Mouse (Mus musculus): ENCODE measurements around the gene Fam169b. TPM values are rescaled to one million over a fixed set of nuclear protein-coding genes. Genes with fewer than 3 reads are reported as not detected.

The Fam169b gene
- polyA plus RNA-seq, 1 experiment from 2014 or later = 0.26 TPM

- Histone ChIP-seq H3K4me3 (ENCODE audit: low read depth, low read length) (no peak overlapping the region), H3K4me2 (no peak overlapping the region), H3K4me1 (replicated peaks; ENCODE audit: control insufficient read depth, insufficient read depth, low read length) (no peaks in the 10 kb centered on the region), H3K9ac (ENCODE audit: low read depth, low read length) (no peak overlapping the region), H3K36me3 (ENCODE audit: control insufficient read depth, insufficient read depth, low read length) (peaks cover 2% of the 10 kb centered on the region; the same call in 1 of the 2 replicates), H3K27ac (ENCODE audit: low read depth, low read length) (no peak overlapping the region; the same call in 1 of the 2 replicates), H3K9me3 (ENCODE audit: control insufficient read depth, low read length) (no peaks in the 10 kb centered on the region), H3K27me3 (replicated peaks; ENCODE audit: control insufficient read depth, insufficient read depth, low read length) (no peaks in the 10 kb centered on the region)
- WGBS = 32% methylated on average over 13 of the region's 13 CpGs
- DNase-seq (ENCODE audit: low spot score) = no peak
- no peak for ATAC-seq (replicated peaks; ENCODE audit: low FRiP score)
Observed at GRCm38 (mm10) chr7:68233619-68234223, 39.9 kb upstream of the Fam169b start.

- DNase-seq (ENCODE audit: low spot score) (no peak), ATAC-seq (replicated peaks; ENCODE audit: low FRiP score) (no peak)
- Histone ChIP-seq H3K27ac (ENCODE audit: low read depth, low read length) (no peak overlapping the region), H3K9me3 (ENCODE audit: control insufficient read depth, low read length) (no peaks in the 10 kb centered on the region), H3K27me3 (replicated peaks; ENCODE audit: control insufficient read depth, insufficient read depth, low read length) (no peaks in the 10 kb centered on the region), H3K36me3 (ENCODE audit: control insufficient read depth, insufficient read depth, low read length) (no peaks in the 10 kb centered on the region), H3K4me3 (ENCODE audit: low read depth, low read length) (no peak overlapping the region), H3K9ac (ENCODE audit: low read depth, low read length) (no peak overlapping the region), H3K4me1 (replicated peaks; ENCODE audit: control insufficient read depth, insufficient read depth, low read length) (no peaks in the 10 kb centered on the region), H3K4me2 (no peak overlapping the region)
- WGBS = 88% methylated on average over 8 of the region's 8 CpGs
Observed at GRCm38 (mm10) chr7:68236817-68237216, 36.8 kb upstream of the Fam169b start.

DNA sequence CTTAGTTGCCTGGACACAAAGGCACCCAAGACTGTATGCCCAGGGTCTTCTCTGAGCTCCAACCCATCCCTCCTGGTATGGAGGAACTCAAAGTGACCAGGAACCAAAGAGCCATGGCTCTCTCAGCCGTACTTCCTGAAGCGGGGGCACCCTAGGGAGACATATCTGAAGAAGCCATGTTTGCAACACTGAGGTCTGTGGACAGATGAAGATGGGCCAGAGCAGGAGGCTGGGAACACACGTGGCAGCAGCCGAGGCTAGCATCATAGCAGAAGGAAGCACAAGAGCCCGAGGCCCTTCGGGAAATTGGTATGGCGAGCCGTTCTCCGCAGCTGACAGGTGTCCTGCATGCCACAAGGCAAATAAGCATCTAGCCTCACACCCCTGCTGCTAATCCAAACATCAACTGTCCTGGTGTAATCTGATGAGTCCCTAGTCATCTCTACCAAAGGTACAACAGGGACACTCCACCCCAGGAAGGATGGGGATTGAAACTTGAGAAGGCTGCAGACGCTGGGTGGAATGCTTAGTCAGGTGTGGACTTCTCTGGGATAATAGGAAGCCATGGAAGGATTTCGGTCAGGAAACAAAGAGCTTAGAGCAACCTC, 34.3 kb upstream of the Fam169b start:
- Histone ChIP-seq H3K4me2 (no peak overlapping the region), H3K4me1 (replicated peaks; ENCODE audit: control insufficient read depth, insufficient read depth, low read length) (no peaks in the 10 kb centered on the region), H3K4me3 (ENCODE audit: low read depth, low read length) (no peak overlapping the region), H3K36me3 (ENCODE audit: control insufficient read depth, insufficient read depth, low read length) (no peaks in the 10 kb centered on the region), H3K9me3 (ENCODE audit: control insufficient read depth, low read length) (no peaks in the 10 kb centered on the region), H3K9ac (ENCODE audit: low read depth, low read length) (no peak overlapping the region), H3K27ac (ENCODE audit: low read depth, low read length) (no peak overlapping the region), H3K27me3 (replicated peaks; ENCODE audit: control insufficient read depth, insufficient read depth, low read length) (no peaks in the 10 kb centered on the region)
- no peak for ATAC-seq (replicated peaks; ENCODE audit: low FRiP score)
- 54% methylated on average over 11 of the region's 11 CpGs for WGBS
- no peak for DNase-seq (ENCODE audit: low spot score)

GRCm38 (mm10) chr7:68241205-68241604, 32.4 kb upstream of the Fam169b start:
- Histone ChIP-seq H3K9me3 (ENCODE audit: control insufficient read depth, low read length) (no peaks in the 10 kb centered on the region), H3K9ac (ENCODE audit: low read depth, low read length) (no peak overlapping the region), H3K36me3 (ENCODE audit: control insufficient read depth, insufficient read depth, low read length) (no peaks in the 10 kb centered on the region), H3K4me3 (ENCODE audit: low read depth, low read length) (no peak overlapping the region), H3K4me2 (no peak overlapping the region), H3K27me3 (replicated peaks; ENCODE audit: control insufficient read depth, insufficient read depth, low read length) (no peaks in the 10 kb centered on the region), H3K27ac (ENCODE audit: low read depth, low read length) (no peak overlapping the region), H3K4me1 (replicated peaks; ENCODE audit: control insufficient read depth, insufficient read depth, low read length) (no peaks in the 10 kb centered on the region)
- no peak for DNase-seq (ENCODE audit: low spot score)
- 84% methylated on average over 9 of the region's 9 CpGs for WGBS
- no peak for ATAC-seq (replicated peaks; ENCODE audit: low FRiP score)

- no peak overlapping the region for H3K27ac ChIP-seq (ENCODE audit: low read depth, low read length)
- H3K9ac ChIP-seq (ENCODE audit: low read depth, low read length) = no peak overlapping the region
- ATAC-seq (replicated peaks; ENCODE audit: low FRiP score) = no peak
- H3K27me3 ChIP-seq (replicated peaks; ENCODE audit: control insufficient read depth, insufficient read depth, low read length) = no peaks in the 10 kb centered on the region
- no peaks in the 10 kb centered on the region for H3K4me1 ChIP-seq (replicated peaks; ENCODE audit: control insufficient read depth, insufficient read depth, low read length)
- DNase-seq (ENCODE audit: low spot score) = no peak
- WGBS = 45% methylated on average over 4 of the region's 4 CpGs
- H3K4me3 ChIP-seq (ENCODE audit: low read depth, low read length) = no peak overlapping the region
- no peaks in the 10 kb centered on the region for H3K9me3 ChIP-seq (ENCODE audit: control insufficient read depth, low read length)
- H3K4me2 ChIP-seq = no peak overlapping the region
- H3K36me3 ChIP-seq (ENCODE audit: control insufficient read depth, insufficient read depth, low read length) = no peaks in the 10 kb centered on the region
Observed at GRCm38 (mm10) chr7:68245681-68246080, 28.0 kb upstream of the Fam169b start.

GRCm38 (mm10) chr7:68246249-68246648, 27.4 kb upstream of the Fam169b start:
- Histone ChIP-seq H3K27ac (ENCODE audit: low read depth, low read length) (no peak overlapping the region), H3K9me3 (ENCODE audit: control insufficient read depth, low read length) (no peaks in the 10 kb centered on the region), H3K4me2 (no peak overlapping the region), H3K36me3 (ENCODE audit: control insufficient read depth, insufficient read depth, low read length) (no peaks in the 10 kb centered on the region), H3K4me1 (replicated peaks; ENCODE audit: control insufficient read depth, insufficient read depth, low read length) (no peaks in the 10 kb centered on the region), H3K9ac (ENCODE audit: low read depth, low read length) (no peak overlapping the region), H3K27me3 (replicated peaks; ENCODE audit: control insufficient read depth, insufficient read depth, low read length) (no peaks in the 10 kb centered on the region), H3K4me3 (ENCODE audit: low read depth, low read length) (no peak overlapping the region)
- ATAC-seq (replicated peaks; ENCODE audit: low FRiP score) (no peak), DNase-seq (ENCODE audit: low spot score) (no peak)
- 78% methylated on average over 8 of the region's 8 CpGs for WGBS

DNA sequence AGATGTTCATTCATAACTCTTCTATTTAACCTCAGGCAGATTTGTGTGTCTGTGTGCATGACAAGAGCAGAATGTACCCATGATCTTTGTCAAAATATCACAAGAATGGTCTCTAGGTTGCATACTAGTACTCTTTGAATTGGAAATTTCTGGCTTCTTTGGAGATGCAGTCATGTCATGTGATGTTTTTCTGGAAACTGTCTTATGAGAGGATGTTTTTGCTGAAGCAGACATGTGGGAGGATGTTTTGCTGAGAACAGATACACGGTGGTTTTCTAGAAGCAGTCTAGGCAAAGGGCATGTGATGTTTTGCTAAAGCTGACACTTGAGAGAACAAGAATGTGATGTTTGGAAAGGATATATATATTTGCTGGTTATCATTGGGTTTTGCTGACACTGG, 23.2 kb upstream of the Fam169b start:
- H3K9me3 ChIP-seq (ENCODE audit: control insufficient read depth, low read length) = no peaks in the 10 kb centered on the region
- 76% methylated on average over 1 of the region's 1 CpGs for WGBS
- no peaks in the 10 kb centered on the region for H3K27me3 ChIP-seq (replicated peaks; ENCODE audit: control insufficient read depth, insufficient read depth, low read length)
- no peak overlapping the region for H3K9ac ChIP-seq (ENCODE audit: low read depth, low read length)
- ATAC-seq (replicated peaks; ENCODE audit: low FRiP score) = no peak
- no peaks in the 10 kb centered on the region for H3K36me3 ChIP-seq (ENCODE audit: control insufficient read depth, insufficient read depth, low read length)
- no peak overlapping the region for H3K4me2 ChIP-seq
- no peak overlapping the region for H3K4me3 ChIP-seq (ENCODE audit: low read depth, low read length)
- no peaks in the 10 kb centered on the region for H3K4me1 ChIP-seq (replicated peaks; ENCODE audit: control insufficient read depth, insufficient read depth, low read length)
- no peak overlapping the region for H3K27ac ChIP-seq (ENCODE audit: low read depth, low read length)
- DNase-seq (ENCODE audit: low spot score) = no peak

DNA sequence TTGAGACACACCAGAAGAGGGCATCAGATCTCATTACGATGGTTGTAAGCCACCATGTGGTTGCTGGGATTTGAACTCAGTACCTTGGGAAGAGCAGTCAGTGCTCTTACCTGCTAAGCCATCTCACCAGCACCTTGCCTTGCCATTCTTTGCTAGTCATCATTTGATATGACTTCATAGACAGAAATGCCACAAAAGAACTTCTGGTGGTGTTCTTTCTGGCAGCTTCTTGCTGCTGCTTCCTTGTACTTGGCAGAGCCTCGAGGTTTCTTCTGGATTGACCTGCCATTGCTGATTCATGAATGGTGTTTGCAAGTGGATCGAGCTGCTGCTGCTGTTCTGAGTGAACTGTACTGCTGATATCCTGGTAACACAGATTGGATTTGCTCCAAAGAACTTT, 22.7 kb upstream of the Fam169b start:
- H3K9ac ChIP-seq (ENCODE audit: low read depth, low read length) = no peak overlapping the region
- no peaks in the 10 kb centered on the region for H3K9me3 ChIP-seq (ENCODE audit: control insufficient read depth, low read length)
- H3K4me2 ChIP-seq = no peak overlapping the region
- H3K27me3 ChIP-seq (replicated peaks; ENCODE audit: control insufficient read depth, insufficient read depth, low read length) = no peaks in the 10 kb centered on the region
- no peaks in the 10 kb centered on the region for H3K36me3 ChIP-seq (ENCODE audit: control insufficient read depth, insufficient read depth, low read length)
- no peak for DNase-seq (ENCODE audit: low spot score)
- H3K4me1 ChIP-seq (replicated peaks; ENCODE audit: control insufficient read depth, insufficient read depth, low read length) = no peaks in the 10 kb centered on the region
- H3K4me3 ChIP-seq (ENCODE audit: low read depth, low read length) = no peak overlapping the region
- no peak for ATAC-seq (replicated peaks; ENCODE audit: low FRiP score)
- WGBS = 83% methylated on average over 3 of the region's 3 CpGs
- no peak overlapping the region for H3K27ac ChIP-seq (ENCODE audit: low read depth, low read length)

DNA sequence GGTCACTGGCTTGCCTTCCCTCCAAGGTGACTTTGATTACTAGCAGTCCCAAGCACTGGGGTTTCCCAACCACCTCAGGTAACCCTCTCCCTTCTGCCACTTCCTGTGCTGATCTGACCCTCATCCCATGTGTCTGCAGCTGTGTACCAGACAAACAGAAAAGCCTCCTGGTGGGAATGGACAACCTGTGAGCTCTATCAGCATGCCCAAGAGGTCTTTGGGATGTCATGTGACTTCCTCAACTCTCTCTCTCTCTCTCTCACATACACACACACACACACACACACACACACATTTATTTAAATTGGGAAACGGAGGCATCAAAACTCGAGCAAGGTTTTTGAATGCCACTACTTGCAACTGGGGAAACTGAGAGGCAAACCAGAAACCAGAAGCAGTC, 15.9 kb upstream of the Fam169b start:
- Histone ChIP-seq H3K9ac (ENCODE audit: low read depth, low read length) (no peak overlapping the region), H3K27ac (ENCODE audit: low read depth, low read length) (no peak overlapping the region), H3K36me3 (ENCODE audit: control insufficient read depth, insufficient read depth, low read length) (no peaks in the 10 kb centered on the region), H3K27me3 (replicated peaks; ENCODE audit: control insufficient read depth, insufficient read depth, low read length) (no peaks in the 10 kb centered on the region), H3K9me3 (ENCODE audit: control insufficient read depth, low read length) (no peaks in the 10 kb centered on the region), H3K4me1 (replicated peaks; ENCODE audit: control insufficient read depth, insufficient read depth, low read length) (no peaks in the 10 kb centered on the region), H3K4me3 (ENCODE audit: low read depth, low read length) (no peak overlapping the region), H3K4me2 (no peak overlapping the region)
- ATAC-seq (replicated peaks; ENCODE audit: low FRiP score) (no peak), DNase-seq (ENCODE audit: low spot score) (no peak)
- 72% methylated on average over 2 of the region's 2 CpGs for WGBS
